Mouse (Mus musculus) ovary, postnatal 10 days (tissue): ENCODE data around the gene Gorab.
A peak's percentile ranks its signal among the peaks of the same experiment; 100 is the strongest.

Experiments
- DNase-seq: peaks from one replicate; pipeline ENCODE4 v3.0.0; 2022; ENCODE audit warnings: low spot score

The Gorab gene

GRCm38 (mm10) chr1:163403498-163404126, at the start of gene Gorab:
Gorab (minus strand) TSS chr1:163403669.
- peak; percentile 93 for DNase-seq

DNA sequence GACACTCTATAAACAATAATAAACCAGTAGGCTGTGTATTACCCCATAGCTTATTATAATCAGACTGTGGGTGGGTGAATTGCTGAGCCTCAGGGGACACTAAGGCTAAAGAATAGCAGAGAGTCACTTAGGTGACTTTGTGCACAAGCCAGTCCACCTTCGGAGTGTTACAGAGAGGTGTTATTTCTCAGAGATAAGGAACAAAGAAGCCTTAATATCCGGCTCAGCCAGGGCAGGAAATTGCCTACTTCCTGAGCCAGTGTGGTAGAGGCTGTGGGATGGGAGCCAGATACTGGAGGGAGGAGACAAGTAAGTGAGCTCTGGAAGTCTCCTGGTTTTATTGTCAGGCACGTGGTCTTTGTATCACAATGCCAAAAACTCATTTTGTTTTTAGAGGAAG, 40.4 kb upstream of the Gorab start:
- no peak for DNase-seq

DNA sequence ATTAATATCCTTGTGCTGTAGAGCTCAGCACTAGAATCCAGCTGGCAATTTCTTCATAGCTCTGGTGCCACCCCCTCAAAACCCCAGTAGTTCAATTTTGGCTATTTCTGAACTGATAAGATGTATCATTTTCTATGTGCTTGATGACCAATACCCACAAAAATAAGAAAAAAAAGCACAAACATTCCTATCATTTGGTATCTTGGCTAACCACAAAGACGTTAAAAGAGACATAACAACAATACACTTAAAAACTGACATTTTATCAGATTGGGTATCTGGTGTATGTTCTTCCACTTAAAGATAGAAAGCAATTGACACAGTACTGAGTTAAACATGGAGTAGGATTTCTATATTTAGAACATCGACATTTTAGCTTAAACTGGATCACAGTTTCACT, 35.5 kb upstream of the Gorab start:
- DNase-seq, result no peak

- no peak for DNase-seq
Observed at GRCm38 (mm10) chr1:163423467-163424014, 20.1 kb upstream of the Gorab start.

GRCm38 (mm10) chr1:163417191-163417590, 13.7 kb upstream of the Gorab start:
- DNase-seq, result no peak

- DNase-seq, result no peak
Observed at GRCm38 (mm10) chr1:163414200-163414599, 10.7 kb upstream of the Gorab start.

DNA sequence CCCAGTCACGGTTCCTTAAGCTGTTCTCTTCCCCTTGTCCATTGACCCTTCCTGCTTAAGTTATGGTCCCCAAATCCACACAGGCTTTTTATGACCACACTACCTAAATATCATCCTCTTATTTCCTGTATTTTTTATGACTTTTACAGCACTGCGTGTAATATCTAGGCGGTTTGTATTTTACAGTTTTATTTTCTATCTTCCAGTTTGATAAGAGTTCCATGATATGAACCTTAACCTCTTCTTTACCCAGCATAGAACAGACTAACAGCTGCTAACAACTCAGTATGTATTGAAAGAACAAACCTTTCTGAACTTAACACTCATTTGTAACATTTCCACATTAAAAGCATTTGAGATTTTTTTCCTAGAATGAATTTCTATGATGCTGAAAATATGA, 2.7 kb upstream of the Gorab start:
- DNase-seq, result no peak

DNA sequence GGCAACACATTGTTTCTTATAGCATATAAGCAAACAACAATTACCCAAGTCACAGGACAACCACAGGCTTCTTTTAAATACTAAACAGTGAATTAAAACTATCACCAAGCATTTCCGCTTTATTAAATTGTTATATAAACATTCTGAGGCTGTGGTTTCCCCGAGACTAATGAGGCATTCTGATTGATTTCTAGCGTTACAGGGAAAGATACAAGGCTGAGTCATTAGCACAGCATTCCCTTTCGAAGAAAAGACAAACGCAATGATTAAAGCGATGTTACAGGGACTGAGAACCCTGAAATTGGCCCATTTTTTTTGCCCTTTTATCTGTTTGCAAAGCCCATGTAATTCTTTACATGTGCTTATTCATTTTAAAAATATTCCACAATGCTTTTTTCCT, 12.1 kb downstream of the Gorab start:
- DNase-seq, result no peak

GRCm38 (mm10) chr1:163390044-163390443, 13.4 kb downstream of the Gorab start:
- DNase-seq, result no peak

DNA sequence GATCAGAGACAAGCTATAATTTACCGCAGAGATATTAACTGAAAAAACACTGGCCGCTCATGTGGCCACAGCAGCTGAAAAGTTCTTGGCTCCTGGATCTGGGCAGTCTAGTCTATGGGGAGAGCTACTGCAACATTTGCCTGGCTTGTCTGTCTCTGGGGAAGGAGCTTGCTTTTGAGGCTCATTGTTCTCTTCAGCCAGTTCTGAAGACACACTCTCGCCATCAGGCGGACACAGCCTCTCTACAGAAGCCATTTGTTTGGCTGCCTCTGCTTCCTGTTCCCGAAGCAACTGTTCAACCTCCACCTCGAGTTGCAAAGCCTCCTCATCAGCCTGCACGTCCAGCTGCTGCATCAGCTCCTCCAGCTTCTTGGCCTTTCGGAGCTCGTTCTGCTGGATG, 17.3 kb downstream of the Gorab start:
- no peak for DNase-seq

DNA sequence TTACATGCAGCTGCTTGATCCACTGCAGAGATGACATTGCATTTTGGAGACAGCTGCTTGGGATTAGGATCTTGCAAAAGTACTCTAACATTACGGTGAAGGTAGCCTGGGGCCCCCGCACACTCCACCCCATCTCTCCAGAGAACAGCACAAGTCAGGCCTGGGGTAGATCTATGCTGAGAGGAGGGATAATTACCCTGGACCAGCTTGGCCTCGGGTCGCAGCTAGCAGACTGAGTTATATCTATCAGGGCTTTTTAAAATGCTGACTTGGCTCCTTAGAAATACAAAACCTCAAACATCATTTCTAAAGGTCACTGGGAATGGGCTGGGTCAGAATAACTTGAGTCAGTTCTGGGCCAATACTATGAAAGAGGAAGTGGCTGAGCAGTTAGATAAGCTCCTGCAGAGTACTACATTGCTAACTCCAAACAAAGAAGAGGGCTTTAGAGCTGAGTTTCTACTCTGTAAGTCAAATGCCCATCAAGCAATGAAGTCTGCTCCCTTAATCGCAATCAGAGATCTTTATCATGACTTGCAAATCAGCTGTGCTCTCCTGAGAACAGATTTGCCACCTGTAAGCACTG, 19.9 kb downstream of the Gorab start:
- no peak for DNase-seq

- no peak for DNase-seq
Observed at GRCm38 (mm10) chr1:163382048-163382719, 21.3 kb downstream of the Gorab start.

- no peak for DNase-seq
Observed at GRCm38 (mm10) chr1:163380591-163380990, 22.9 kb downstream of the Gorab start.

DNA sequence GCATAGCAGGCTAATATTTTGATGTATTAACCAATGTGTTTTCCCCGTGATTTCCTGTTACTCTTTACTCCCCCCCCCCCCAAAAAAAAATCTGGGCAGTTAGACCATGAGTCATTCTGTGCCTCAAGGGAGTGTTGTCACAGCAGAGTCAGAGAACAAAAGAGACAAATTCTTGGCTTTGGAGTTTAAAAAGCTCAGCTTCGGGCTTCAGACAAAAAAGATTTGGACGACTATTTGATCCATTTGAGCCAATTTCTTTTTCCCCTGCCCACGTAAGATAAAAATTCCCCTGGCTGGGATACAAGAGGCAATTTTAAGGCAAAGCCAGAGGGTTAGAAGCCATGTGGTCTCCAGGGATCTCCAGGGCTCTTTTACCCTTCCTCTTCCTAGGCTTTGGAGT, 23.4 kb downstream of the Gorab start:
- DNase-seq, result no peak

DNA sequence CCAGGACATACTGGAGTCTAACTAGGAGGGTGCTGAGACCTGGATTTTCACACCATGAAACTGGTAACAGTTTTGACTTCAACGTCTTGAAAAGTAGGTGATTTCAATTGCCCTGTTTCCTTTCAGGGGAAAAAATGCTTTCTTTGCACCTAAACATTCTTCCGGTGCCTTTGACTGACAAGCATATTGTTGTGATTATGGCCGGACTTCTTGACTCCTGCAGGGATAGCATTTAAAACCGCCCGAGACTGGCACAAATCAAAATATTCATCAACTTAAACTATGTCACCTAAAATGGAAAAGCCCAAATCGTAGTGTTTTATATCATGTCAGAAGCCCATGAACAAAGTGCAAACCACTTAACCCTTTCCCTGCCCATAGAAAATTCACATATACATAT, 25.5 kb downstream of the Gorab start:
- no peak for DNase-seq

DNA sequence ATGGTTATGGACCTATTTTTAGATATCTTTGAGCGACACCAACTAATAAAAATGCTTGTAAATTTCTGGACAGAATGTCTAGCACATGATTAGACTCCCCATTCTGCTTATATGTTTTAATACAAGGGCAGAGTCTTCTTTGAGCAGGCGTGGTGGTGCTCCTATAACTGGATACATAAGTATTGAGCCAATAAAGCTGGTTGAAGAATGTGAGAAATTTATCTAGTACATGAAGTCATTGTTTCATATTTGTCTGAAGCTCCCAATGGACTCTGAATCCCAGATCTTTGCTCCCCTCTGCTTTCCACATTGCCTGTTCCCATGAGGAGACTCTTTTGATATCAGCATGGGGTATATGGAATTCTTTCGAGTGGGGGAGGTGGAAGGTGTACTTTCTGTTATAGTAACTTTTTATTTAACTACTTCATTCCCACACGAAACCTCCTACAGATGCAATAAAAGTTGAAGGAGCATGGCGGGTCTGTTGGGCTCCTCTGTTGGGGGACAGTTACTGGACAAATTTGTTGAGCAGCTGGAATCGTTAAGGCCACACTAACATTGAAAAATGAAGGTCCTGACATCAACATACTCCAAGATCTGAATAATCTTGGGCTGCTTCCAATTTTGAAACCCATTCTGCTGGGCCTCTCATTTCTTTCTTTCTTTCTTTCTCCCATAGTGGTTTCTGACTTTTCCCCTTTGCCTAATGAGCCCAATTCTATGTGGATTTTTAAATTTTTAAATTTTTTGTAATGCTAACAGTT, 26.5 kb downstream of the Gorab start:
- DNase-seq, result no peak

DNA sequence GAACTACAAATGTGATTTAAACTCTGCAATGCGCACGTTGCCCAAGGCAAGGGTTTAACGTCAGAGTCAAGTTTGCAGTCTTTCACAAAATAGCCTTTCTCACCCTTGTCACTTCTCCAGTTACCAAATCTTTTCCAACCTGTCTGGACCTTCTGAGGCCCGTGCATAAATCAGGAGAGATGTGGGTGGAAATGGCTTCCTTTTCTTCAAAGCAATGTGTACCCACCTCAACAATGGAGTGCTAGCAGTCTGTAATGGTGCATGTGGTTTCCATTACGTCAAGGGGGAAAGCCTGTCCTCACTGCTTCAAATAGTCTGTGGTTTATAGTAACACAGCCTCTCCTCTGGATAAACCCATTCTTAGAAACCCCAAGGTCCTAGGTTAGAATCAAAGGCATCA, 29.0 kb downstream of the Gorab start:
- no peak for DNase-seq

GRCm38 (mm10) chr1:163362202-163362601, 41.3 kb downstream of the Gorab start:
- no peak for DNase-seq

DNA sequence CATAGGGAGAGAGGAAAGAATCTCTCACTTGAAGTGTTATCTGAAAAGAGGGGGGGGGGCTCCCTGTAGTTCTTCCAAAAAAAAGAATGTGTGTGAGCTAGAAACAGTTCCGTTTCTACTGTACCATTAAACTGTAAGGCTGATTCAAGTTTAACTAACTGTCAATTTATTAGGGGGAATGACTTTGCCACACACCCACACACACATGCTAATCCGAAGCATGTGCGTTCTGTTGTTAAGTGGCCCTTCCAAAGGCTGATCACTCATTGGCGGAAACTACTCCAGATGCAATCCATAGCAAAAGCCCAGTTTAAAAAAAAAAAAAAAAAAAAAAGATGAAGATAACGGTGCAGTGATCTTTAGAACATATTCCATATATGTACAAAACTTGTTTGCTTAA, 42.1 kb downstream of the Gorab start:
- no peak for DNase-seq

DNA sequence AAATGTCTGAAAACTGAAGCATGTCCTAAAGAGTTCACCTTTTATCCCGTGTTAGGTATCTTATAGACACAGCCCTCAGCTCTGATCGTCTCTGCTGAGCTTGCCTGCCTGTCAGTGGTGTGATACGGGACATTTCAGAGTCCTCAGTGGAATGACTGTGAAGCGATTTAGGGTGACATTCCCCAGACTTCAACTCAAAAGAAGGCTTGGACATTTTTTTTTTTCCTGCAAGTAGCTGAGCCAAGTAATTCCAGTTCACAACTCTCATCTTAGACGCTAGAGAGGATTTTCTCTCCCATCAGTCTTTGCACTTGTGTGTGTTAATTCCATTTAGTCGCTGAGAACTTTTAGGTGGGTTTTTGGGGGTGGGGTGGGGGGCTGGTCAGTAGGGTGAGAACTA, 42.7 kb downstream of the Gorab start:
- DNase-seq, result no peak

GRCm38 (mm10) chr1:163359521-163359920, 43.9 kb downstream of the Gorab start:
- no peak for DNase-seq

- no peak for DNase-seq
Observed at GRCm38 (mm10) chr1:163358165-163358564, 45.3 kb downstream of the Gorab start.

GRCm38 (mm10) chr1:163357733-163358132, 45.7 kb downstream of the Gorab start:
- DNase-seq, result no peak
